Mouse (Mus musculus) brain, embryonic 18.5 days (tissue): ENCODE results near the gene Gpx6.

Source experiments
- DNase-seq: peaks from one replicate; pipeline ENCODE4 v3.0.0-alpha.2; 2012; ENCODE audit warnings: low read depth, low spot score

The Gpx6 gene

DNA sequence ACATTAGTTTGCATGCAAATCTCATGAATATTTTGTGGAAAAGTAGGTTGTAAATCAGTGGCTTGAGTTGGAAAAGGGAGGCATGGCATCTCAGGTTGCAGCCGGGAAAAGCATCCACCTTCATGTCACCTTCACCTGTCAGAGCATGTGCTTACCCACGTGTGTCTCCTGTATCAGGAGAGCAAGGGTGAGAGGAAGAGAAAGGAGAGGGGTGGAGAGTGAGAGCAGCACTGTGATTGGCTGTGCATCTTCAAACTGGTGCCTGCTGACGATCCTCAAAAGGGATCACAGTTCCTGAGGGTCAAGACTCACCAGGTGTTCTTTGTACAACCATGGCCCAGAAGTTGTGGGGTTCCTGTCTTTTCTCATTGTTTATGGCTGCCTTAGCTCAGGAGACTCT lies at the start of gene Gpx6:
Gene Gpx6, plus strand, starts transcription at position 200 of the 400 bp plus-strand sequence.
- no peak for DNase-seq

DNA sequence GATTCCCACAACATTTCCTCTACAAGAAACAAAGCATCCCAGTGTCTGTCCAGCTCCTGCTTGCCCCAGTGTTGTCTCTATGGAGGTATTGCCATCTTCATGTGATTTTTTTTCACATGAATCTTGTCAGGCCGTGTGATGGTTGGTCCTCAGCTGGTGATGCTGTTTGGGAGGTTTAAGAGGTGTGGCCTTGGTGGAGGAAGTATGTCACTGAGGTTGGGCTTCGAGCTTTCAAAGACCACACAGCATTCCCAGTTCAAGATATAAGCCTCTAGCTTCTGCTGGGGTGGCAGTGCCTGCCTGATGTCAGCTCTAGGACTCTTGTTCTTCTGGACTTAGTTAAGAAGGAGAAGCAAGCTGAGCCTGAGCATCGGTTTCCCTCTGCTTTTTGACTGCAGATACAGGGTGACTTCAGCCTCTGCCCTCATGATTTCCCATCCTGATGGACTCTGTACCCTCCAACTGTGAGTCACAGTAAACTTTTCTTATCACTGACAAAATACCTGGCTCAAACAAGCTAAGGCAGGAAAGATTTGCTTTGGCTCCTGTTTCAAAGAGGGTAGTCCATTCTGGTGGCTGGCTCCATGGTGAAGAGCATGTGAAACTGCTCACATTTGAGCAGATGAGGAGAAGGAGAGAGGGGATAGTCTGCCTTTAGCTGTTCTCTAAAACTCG lies 49.0 kb upstream of the Gpx6 start:
- DNase-seq, result no peak

DNA sequence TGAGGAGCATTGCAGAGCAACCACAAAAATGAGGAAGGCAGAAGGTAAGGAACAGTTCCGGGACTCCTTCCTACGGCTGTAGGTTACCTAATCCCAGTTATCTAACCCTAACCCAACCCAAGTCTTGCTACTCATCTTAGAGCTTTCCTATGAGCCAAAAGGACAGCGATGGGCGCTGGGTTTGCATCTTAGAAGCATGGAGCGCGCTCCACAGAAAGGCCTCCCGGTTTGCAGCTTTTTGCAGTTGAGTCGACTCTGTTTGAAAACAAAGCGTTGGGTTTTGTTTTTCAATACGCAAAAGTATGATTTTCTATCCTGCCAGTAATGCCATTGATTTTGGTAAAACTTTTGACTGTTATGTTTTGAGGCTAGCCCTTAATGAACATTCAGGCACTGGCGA lies 48.0 kb upstream of the Gpx6 start:
- DNase-seq, result no peak

DNA sequence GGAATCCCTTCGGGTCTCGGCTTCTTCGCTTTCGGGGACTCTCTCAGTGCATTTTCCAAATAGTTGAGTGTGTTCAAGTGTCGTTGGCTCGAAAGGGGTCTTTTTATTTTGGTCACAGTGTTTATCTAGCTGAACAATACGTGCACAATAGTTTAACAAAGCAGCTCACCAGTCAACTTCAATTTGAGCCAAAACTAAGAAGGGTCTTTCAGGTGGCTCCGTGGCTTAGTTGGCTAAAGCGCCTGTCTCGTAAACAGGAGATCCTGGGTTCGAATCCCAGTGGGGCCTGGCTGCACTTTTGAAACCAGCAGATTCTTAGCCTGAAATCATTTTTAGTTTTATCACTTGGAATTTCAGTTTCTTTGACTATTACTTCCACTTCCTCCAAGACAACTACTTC lies 47.6 kb upstream of the Gpx6 start:
- no peak for DNase-seq

DNA sequence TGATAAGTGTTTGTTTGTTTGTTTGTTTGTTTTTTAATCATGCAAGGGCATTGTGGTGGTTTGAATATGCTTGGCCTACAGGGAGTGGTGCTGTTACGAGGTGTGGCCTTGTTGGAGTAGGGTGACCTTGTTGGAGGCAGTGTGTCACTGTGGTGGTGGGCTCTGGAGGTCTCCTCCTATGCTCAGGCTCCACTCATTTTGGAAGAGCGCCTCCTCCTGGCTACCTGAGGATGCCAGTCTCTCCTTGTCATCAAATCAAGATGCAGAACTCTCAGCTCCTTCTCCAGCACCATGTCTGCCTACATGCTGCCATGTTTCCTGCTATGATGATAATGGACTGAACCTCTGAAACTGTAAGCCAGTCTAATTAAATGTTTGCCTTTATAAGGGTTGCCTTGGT lies 46.2 kb upstream of the Gpx6 start:
- DNase-seq, result no peak

DNA sequence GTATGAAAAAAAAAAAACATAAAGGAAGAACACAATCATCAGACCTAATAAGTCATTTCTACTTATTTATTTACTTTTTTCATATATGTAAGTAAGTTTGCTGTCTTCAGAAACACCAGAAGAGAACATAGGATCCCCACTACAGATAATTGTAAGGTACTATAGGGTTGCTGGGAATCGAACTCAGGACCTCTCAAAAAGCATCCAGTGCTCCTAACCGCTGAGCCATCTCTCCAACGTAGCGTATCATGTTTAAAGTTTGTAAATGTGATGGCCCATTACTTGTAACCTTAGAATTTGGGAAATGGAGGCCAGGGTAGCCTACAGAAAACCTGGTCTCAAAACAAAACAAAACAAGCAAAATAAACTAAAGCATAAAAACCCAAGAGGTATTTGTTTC lies 44.4 kb upstream of the Gpx6 start:
- DNase-seq, result no peak

DNA sequence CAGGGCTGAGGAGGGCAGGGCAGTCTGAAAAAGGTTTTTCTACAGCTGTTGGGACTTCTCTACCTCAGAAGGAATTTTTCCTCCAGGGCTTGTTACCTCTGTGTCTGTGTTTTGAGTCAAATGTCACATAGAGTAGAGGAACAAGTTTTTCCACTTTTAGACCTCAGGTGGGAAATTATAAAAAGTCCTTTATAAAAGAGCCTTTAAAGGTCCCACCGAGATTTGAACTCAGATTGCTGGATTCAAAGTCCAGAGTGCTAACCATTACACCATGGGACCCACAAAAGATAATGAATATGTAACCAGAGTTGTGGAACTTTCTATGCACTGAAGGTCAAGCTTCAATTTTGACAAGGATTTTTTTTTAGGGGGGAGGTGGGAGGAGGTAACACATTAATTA lies 43.7 kb upstream of the Gpx6 start:
- no peak for DNase-seq

DNA sequence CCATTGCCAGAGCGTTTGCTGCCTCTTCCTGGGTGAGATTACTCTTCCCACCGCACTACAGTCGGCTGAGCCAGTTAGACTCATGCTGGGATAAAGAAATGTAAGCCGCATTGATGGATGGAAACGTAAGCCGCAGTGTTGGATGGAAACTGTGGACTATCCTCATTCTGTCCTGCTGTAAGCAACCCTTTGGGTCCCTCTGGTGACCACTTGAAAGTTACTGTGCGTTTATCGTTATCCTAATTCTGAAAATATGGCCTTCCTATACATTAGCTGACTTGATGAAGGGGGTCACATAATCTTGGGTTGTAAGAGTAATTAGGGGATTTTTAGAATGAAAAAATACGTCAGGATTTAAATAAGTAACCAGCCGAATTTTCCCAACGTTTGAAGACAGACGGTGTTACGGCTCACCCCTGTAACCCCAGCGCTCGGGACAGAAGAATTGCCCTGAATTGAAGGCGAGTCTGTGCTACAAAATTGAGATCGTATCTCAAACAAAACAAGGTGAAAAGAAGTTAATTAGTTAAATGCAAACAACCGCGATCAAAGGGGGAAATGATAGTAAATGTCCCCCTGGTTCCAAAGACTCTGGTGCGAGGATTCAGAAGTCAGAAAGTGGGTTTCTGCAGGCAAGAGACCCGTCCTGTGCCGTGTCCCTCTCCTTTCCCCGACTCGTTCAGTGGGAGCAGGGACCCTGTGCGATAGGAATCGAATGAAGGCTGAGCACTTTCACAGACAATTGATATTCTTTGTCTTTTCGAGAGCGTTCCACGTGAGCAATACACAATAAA lies 36.7 kb upstream of the Gpx6 start:
- no peak for DNase-seq

DNA sequence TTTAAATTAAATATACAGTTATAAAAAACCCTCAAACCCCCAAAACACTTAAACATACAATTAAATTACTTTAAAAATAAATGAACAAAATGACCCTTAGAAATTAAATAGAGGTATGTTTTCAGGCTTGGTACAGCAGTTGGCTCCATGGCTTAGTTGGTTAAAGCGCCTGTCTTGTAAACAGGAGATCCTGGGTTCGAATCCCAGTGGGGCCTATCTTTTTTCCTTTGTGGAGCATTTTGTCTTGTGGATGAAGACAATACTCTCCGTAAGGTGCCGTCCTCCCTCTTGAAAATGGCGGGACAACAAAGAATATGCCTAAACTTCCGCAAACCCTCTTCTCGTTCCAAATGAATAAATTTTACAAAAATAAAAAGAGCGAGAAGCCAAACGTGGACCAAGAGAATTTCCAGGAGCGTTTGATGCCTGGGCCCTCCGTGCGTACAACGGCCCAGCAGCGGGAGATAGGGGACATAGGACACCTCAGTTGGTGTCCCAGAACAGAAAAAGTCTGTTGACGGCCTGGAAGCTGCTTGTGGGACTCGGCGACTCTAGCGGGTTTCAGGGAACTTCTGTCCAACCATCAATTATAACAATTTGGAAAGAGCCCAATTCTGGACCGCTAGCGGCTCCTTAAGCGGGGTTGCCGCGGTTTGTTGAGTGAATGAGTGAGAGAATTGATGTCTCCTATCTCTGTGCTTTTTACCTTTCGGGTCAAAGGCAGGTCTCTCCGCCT lies 35.9 kb upstream of the Gpx6 start:
- peak; percentile 82 for DNase-seq

DNA sequence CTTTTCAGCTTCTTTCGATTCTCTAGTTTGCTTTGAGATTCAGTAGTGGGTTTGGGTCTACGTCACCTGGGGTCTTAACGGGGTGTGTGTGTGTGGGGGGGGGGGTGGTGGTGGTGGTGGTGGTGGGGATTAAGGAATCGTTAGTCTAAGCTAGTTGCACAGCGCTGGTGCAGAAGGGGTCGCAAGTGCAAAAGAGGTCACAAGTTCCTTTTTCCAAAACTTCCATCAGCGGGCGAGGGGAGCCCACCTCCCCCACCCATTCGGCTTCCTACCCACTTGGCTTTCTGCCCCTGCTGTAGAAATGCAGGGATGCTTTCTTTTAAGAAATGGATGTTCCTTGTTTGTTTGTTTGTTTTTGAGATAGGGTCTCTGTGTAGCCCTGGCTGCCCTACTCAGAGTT lies 35.4 kb upstream of the Gpx6 start:
- DNase-seq, result no peak

DNA sequence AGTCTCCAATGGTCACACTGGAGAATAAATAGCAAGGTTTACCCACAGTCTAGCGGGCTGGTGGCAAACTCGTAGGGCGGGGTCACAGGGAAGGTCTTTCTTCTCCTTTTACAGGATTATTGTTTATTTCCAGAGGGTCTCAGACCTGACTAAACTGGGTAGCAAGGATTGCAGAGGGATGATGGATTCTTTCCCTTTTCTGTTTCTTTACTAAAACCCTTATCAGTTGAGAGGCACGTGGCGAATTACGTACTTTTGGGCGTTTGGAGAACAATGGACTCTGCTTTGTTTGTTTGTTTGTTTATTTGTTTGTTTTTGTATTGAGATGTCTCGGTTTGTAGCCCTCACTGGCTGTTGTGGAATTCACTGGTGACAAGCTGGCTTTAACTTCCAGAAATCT lies 32.8 kb upstream of the Gpx6 start:
- DNase-seq, result no peak

DNA sequence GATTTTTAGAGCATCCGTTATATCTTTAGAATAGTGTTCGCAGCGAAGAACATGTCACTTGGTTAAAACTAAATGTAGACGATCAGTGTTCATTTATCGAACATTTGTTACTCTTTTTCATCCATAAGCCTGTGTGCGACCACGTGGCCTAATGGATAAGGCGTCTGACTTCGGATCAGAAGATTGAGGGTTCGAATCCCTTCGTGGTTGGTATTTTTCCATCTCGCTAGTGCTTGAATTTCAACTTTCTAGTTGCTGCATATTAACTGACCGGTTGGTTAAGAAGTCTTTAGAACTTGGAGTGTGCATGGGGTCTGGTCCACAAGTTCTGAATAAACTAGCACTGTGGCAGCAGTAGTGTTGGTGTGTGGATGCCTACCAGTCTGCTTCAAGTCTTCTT lies 32.4 kb upstream of the Gpx6 start:
- DNase-seq, result peak; percentile 73

DNA sequence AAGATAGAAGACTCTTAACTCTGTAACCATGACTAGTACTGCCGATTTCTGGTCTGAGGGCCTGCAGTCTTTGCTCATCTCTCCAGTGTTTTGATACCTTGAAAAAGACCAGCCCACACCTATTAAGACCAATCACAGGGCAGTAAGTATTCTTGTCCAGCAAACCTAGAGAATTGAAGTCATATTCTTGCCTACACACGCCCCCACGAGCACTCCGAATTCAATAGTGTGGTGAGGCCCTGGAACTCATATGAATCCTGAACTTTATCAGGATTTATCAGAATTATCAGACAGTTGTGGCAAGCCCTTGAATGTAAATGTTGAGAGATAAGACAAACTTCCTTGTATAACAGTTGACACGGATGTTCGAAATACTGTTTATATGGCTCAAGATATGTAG lies 19.3 kb upstream of the Gpx6 start, which contains the start of gene Gpx5:
Gene Gpx5, minus strand, starts transcription at position 101 of the 400 bp plus-strand sequence.
- no peak for DNase-seq

DNA sequence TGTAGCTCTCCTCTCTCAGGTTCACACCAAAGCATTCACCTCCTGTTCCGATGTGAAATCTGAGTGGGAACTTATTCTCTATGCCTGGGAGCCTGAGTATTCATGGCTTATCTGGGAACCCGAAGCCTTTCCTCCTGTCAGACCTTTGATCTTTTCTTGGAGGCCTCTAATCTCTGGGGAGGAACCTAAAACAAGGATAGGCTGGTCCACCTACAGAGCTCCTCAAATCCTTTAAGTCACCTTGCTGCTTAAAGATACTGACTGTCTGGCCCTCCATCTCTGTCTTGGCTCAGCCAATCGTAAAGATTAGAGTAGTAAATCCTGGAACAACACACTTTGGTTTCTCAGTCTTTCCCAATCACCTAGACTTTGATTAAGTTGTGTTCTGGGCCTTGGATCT lies 13.4 kb upstream of the Gpx6 start:
- DNase-seq, result no peak

DNA sequence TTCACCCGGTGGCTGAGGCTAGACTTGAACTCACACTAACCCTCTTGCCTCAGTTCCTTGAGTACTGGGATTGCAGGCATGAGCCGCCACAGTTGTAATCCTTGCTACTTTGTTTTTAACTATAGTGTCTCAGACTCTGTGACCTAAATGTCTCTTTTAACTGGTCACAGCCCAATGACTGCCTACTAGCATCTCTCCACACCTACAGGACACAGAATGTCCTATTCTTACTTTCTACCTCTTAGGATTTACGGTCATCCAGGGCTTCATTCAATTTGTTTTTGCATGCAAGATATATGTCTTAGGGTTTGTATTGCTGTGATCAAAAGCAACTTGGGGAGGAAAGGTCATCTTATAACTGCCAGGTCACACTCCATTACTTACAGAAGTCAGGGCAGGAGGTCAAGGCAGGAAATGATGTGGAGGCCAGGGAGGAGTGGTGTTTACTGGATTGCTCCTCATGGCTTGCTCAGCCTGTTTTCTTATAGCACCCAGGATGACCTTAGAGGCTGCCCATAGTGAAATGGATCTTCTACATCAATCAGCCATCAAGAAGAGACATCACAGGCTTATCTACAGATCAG lies 7.3 kb upstream of the Gpx6 start:
- no peak for DNase-seq

DNA sequence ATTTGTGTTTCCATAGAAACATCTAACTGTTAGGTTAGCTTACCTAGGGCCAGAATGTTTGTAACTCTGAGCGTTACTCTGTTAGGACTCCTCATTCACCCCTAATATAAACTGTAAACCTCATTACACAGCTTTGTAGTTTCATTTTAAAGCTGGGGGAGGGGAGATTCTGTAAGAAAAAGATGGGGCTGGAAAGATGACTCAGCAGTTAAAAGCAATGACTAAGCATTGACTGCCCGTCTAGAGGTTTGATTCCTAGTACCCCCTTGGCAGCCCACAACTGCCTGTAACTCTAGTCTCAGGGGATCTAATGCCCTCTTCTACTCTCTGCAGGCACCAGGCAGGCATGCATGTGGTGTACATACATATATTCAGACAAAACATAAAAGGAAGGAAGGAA lies 2.1 kb upstream of the Gpx6 start:
- no peak for DNase-seq

DNA sequence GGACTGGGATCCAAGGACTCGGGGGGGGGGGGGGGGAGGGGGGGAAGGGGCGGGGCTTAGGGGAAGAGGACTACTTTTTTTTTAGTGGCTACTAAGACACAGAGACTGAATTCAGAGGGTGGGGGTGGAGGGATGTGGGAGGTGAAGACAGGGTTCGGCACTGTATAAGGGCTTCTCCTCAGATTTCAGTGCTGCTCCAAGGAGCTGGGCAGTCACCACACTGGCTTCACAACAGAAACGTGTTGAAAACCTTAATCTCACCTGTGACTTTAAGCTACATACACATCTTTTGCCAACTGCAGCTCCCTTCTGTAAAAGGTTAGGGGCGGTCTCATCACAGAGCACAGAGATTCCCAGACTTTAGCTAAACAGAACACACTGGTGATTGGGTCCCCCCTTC lies 929 bp downstream of the Gpx6 start:
- DNase-seq, result no peak

DNA sequence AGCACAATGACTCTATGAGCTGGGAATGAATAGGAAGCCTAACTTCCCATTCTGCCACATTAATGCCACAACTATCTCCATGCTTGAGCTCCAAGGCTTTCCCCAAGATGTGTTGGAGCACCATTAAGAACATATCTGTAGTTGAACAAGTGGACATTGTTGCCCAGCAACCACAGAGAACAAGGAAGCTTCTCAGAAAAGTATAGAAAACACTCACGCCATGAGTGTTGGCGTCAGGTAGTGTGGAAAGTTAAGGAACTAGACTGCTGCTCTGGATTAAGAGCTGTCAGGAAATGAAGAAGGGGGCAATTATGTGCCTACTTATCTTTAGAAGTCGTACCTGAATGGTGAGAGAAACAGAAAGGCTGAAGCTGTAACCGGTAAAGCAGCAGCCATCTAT lies 2.0 kb downstream of the Gpx6 start:
- no peak for DNase-seq

DNA sequence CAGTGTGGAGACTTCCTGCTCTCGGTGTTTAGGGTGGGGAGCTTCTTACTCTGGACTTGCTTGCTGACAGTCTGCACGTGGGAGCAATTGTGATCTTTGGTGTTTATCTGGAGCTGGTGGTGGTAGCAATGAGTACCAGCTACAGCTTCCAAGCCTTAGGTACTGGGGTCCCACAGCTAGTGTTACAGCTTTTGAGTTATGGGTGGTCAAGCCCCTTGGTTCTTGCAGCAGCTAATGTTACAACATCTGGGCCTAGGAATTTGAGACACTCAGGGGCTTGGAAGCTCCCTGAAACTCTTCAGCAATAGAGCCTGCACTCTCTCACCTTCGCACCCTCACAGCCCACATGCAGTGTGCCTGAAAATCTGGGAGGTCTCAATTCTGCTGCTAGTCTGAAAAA lies 8.3 kb downstream of the Gpx6 start:
- DNase-seq, result no peak

DNA sequence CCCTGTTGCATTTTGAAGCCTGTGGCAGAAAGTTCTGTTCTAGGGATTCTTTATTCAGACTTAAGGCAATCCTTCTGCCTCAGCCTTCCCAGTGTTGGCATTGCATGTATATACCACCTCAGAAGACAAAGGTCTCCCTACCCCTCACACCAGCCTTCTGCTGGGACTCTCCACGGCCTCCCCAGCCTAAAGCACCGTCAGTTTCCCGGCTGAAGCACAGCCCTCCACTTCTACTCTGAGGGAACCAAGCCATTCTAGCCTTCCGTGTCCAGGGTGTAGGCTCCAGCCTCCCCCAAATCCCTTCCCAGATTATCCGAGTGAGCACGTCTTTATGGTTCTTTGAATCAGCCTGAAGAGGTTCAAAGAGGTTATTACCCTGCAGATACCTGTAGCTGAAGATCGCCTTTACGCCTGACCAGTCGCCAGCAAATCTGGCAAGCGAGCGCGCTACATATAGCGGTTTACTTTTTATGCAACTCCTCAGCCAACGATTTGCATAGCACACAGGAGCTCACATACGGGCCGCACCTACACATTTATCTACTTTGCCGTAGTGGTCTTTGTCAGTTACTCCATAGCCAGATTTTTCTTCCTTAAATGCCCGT lies 10.1 kb downstream of the Gpx6 start:
- DNase-seq, result no peak

DNA sequence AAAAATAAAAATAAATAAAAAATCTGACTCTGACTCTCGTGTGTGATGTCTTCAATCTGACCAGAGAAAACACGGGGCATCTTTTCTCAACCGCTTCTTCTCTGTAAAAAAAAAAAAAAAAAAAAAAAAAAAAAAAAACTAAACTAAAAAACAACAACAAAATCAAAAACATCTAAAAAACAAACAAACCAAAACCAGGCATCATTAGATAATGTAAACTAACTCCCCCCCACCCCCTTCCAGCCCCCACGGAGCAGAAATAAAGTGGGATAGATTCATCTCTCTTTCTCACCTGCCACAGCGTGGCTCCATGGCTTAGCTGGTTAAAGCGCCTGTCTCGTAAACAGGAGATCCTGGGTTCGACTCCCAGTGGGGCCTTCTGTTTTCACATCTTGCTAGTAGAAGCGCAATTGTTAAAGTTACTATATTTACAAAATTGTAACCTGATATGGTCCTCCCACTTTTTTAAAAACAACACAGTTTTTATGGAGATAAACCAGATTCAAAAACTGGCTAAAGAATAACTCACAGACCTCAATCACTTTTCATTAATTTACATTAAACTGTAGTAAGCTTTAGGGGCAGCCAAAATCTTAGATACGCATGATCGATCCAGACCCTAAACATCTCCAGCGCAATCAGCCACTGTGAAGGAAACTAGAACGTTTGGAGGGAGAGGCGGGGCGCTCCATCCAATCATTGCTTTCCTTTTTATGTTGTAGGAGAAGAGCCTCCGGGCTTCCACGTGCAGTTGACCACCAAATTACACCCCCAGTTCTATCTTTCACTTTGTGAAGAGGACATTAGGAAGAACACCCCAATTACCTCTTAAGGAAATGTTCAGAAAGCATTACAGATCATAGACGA lies 10.8 kb downstream of the Gpx6 start:
- DNase-seq, result peak; percentile 16
